In the genomic region with DNA sequence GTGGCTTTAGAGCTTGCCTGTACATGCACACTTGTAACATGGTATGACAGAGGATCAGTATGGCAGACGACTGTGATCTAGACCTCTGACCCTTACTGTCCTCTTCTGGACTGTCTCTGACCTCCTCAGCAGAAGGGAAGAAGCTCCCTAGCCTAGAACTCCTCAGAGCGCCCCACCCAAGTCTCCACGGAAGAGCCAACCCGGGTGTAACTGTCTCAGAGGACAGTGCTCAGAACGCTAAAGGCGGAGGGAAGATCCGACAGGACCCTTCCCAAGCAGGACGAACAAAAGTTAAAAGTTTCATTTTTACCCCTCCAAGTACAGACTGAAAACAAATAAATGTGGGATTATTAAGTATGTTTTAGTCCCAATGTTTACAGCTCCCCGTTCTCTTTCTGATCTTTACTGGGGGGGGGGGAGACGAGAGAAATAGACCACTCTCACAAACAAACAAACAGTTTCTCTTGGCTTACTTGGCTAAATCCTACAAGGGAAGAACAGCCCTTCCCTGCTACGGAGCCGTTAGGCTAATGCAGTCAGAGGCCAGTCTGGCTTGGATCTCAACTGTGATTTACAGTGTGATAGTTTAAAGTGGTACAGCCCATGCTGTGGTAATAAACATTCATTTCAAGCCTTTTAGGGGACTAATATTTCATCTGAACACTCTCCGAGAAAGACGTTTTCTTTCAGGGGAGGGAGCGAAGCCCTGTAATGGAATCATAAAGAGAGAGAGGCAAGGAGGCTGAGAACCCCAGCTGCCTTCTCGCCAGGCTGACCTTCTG, we compare ENCODE assay signal across 13 mouse cellular contexts.
DNase-seq lines count a peak whose midpoint lies in the region.
"Had no signal": no experiment of that assay in that cellular context is flagged by ENCODE, and none has a peak within 500 bp of the region (broad histone marks: within the 10 kb centered on the region; RNA-seq: fewer than 3 reads in every experiment).

No protein-coding gene starts in this region.

- intact Hi-C loops in left cerebral cortex, postnatal 25 days (cut with DNase I), result no loop called here

- DNase-seq in embryo, embryonic 10 days (ENCODE audit: low spot score), result peak; percentile 30
- no peak for DNase-seq in embryo, embryonic 9.5 days (ENCODE audit: extremely low spot score)
- DNase-seq in kidney, postnatal 14 days, result peak; percentile 12
- DNase-seq in kidney, adult 8-10 months, result no peak
- DNase-seq in embryo, embryonic 11 days, result peak; percentile 47
- DNase-seq in mesoderm, embryonic 11.5 days (ENCODE audit: low read depth, low spot score), result peak; percentile 61
- DNase-seq in spleen, adult 18-20 months, result no peak
- no peak for DNase-seq in left cerebral cortex, postnatal 25 days (ENCODE audit: low spot score in 2 of 2)
- DNase-seq: adrenal gland, postnatal 10 days; cerebellum, postnatal 14 days; gastrocnemius, postnatal 10 days; liver, embryonic 13.5 days; thymus, adult 2 months had no signal

Comparison
In these comparisons a context has a peak if more than half of its experiments do, and no peak if none do; other contexts are left out.
1. DNase-seq: peak in embryo, embryonic 10 days (single experiment), kidney, postnatal 14 days (single experiment), embryo, embryonic 11 days (single experiment) and mesoderm, embryonic 11.5 days (single experiment); none in embryo, embryonic 9.5 days (single experiment), kidney, adult 8-10 months (0 of 2), spleen, adult 18-20 months (0 of 2) and left cerebral cortex, postnatal 25 days (0 of 2).